Mouse (Mus musculus): ENCODE measurements around the gene Rsbn1. TPM values are rescaled to one million over a fixed set of nuclear protein-coding genes. Genes with fewer than 3 reads are reported as not detected.

Rsbn1 gene
- 17.3 and 18.7 TPM in 2 replicates for polyA plus RNA-seq (2015; fragmentation: Nextera tagmentation; extraction: Ambion mirVana)

- H3K4me3 ChIP-seq (replicated peaks), result peak within 1 kb of the TSS; percentile 87
- H3K9me3 ChIP-seq (replicated peaks), result no peaks in the 10 kb centered on the region
- H3K27me3 ChIP-seq (replicated peaks), result no peaks in the 10 kb centered on the region
- peak within 1 kb of the TSS; percentile 70 for H3K4me2 ChIP-seq
- under 1% methylated on average over 51 of the region's 55 CpGs for WGBS
- H3K9ac ChIP-seq (replicated peaks), result peak within 1 kb of the TSS; percentile 90
- no peaks in the 10 kb centered on the region for H3K36me3 ChIP-seq
- H3K4me1 ChIP-seq, result peaks cover 16% of the 10 kb centered on the region
- H3K27ac ChIP-seq (replicated peaks), result peak within 1 kb of the TSS; percentile 93
- ATAC-seq (ENCODE audit: low FRiP score), result peak; percentile 99
Observed at GRCm38 (mm10) chr3:103914010-103914669, at the start of gene Rsbn1. Gene Rsbn1, plus strand, starts transcription at chr3:103914120.

GRCm38 (mm10) chr3:103864200-103864599 lies 49.7 kb upstream of the Rsbn1 start:
- Histone ChIP-seq H3K27ac (replicated peaks) (no peak overlapping the region), H3K4me2 (no peak overlapping the region), H3K4me3 (replicated peaks) (no peak overlapping the region), H3K9me3 (replicated peaks) (no peaks in the 10 kb centered on the region), H3K9ac (replicated peaks) (no peak overlapping the region), H3K4me1 (no peaks in the 10 kb centered on the region), H3K36me3 (no peaks in the 10 kb centered on the region), H3K27me3 (replicated peaks) (no peaks in the 10 kb centered on the region)
- WGBS, result 91% methylated on average over 6 of the region's 6 CpGs
- ATAC-seq (ENCODE audit: low FRiP score), result no peak

- Histone ChIP-seq H3K4me1 (no peaks in the 10 kb centered on the region), H3K9me3 (replicated peaks) (no peaks in the 10 kb centered on the region), H3K4me3 (replicated peaks) (no peak overlapping the region), H3K9ac (replicated peaks) (no peak overlapping the region), H3K27me3 (replicated peaks) (no peaks in the 10 kb centered on the region), H3K27ac (replicated peaks) (no peak overlapping the region), H3K36me3 (no peaks in the 10 kb centered on the region), H3K4me2 (no peak overlapping the region)
- no peak for ATAC-seq (ENCODE audit: low FRiP score)
- WGBS, result 89% methylated on average over 5 of the region's 5 CpGs
Observed at GRCm38 (mm10) chr3:103867424-103867971, 46.4 kb upstream of the Rsbn1 start.

- 82% methylated on average over 4 of the region's 4 CpGs for WGBS
- H3K36me3 ChIP-seq, result no peaks in the 10 kb centered on the region
- H3K27ac ChIP-seq (replicated peaks), result no peak overlapping the region
- H3K9ac ChIP-seq (replicated peaks), result no peak overlapping the region
- H3K27me3 ChIP-seq (replicated peaks), result no peaks in the 10 kb centered on the region
- ATAC-seq (ENCODE audit: low FRiP score), result no peak
- H3K9me3 ChIP-seq (replicated peaks), result no peaks in the 10 kb centered on the region
- no peak overlapping the region for H3K4me3 ChIP-seq (replicated peaks)
- H3K4me1 ChIP-seq, result no peaks in the 10 kb centered on the region
- no peak overlapping the region for H3K4me2 ChIP-seq
Observed at GRCm38 (mm10) chr3:103868008-103868407, 45.9 kb upstream of the Rsbn1 start.

GRCm38 (mm10) chr3:103872663-103873098 lies 41.2 kb upstream of the Rsbn1 start:
- Histone ChIP-seq H3K4me3 (replicated peaks) (no peak overlapping the region), H3K36me3 (no peaks in the 10 kb centered on the region), H3K9ac (replicated peaks) (no peak overlapping the region), H3K4me2 (no peak overlapping the region), H3K27me3 (replicated peaks) (no peaks in the 10 kb centered on the region), H3K9me3 (replicated peaks) (no peaks in the 10 kb centered on the region), H3K4me1 (no peaks in the 10 kb centered on the region), H3K27ac (replicated peaks) (no peak overlapping the region)
- 66% methylated on average over 3 of the region's 3 CpGs for WGBS
- no peak for ATAC-seq (ENCODE audit: low FRiP score)

GRCm38 (mm10) chr3:103874329-103874728 lies 39.6 kb upstream of the Rsbn1 start:
- H3K27ac ChIP-seq (replicated peaks), result no peak overlapping the region
- no peaks in the 10 kb centered on the region for H3K4me1 ChIP-seq
- 78% methylated on average over 7 of the region's 7 CpGs for WGBS
- H3K36me3 ChIP-seq, result no peaks in the 10 kb centered on the region
- no peak for ATAC-seq (ENCODE audit: low FRiP score)
- H3K27me3 ChIP-seq (replicated peaks), result no peaks in the 10 kb centered on the region
- no peak overlapping the region for H3K4me2 ChIP-seq
- no peak overlapping the region for H3K4me3 ChIP-seq (replicated peaks)
- no peak overlapping the region for H3K9ac ChIP-seq (replicated peaks)
- no peaks in the 10 kb centered on the region for H3K9me3 ChIP-seq (replicated peaks)

GRCm38 (mm10) chr3:103885946-103886345 lies 28.0 kb upstream of the Rsbn1 start:
- no peaks in the 10 kb centered on the region for H3K27me3 ChIP-seq (replicated peaks)
- WGBS, result 69% methylated on average over 11 of the region's 11 CpGs
- H3K27ac ChIP-seq (replicated peaks), result no peak overlapping the region
- H3K4me1 ChIP-seq, result no peaks in the 10 kb centered on the region
- no peaks in the 10 kb centered on the region for H3K9me3 ChIP-seq (replicated peaks)
- H3K4me3 ChIP-seq (replicated peaks), result no peak overlapping the region
- H3K4me2 ChIP-seq, result no peak overlapping the region
- H3K36me3 ChIP-seq, result no peaks in the 10 kb centered on the region
- no peak for ATAC-seq (ENCODE audit: low FRiP score)
- no peak overlapping the region for H3K9ac ChIP-seq (replicated peaks)

DNA sequence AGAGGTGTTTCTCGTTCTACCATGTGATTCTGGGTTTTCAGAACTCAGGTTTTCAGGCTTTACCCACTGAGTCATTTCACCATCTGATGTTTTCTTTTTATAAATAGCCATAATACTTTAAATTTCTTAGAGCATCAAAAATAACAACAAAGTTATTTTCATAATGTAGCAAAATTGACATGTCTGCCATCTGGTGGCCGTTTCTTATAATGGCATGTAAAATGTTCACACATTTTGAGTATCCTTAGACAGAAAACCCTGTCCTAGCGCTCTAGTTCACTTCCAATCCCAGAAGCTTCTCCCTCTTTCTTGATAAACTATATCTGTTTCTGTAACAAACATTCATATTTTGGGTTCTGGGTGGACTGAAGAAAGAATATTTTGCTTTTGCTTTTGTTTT lies 26.3 kb upstream of the Rsbn1 start:
- Histone ChIP-seq H3K9ac (replicated peaks) (no peak overlapping the region), H3K4me3 (replicated peaks) (no peak overlapping the region), H3K27me3 (replicated peaks) (no peaks in the 10 kb centered on the region), H3K27ac (replicated peaks) (no peak overlapping the region), H3K4me1 (no peaks in the 10 kb centered on the region), H3K9me3 (replicated peaks) (no peaks in the 10 kb centered on the region), H3K4me2 (no peak overlapping the region), H3K36me3 (no peaks in the 10 kb centered on the region)
- ATAC-seq (ENCODE audit: low FRiP score), result no peak
- 40% methylated on average over 3 of the region's 3 CpGs for WGBS

DNA sequence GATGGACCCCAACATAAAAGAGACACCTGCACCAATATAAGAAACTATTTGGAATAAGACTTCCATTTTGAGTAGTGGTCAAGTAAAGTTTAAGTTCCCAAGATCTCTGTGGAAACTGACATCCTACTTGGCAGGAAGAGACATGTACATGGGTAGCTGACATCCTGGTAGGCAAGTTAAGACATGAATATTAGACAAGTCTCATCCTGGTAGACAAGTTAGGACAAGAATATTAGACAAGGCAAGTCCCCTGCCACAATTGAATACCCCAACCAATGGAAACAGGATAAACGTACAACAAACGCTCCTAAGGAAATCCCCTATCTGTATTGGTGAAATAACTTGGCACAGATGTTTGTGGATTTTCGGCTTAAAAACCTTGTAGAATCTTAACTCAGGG lies 20.5 kb upstream of the Rsbn1 start:
- ATAC-seq (ENCODE audit: low FRiP score), result no peak
- Histone ChIP-seq H3K27me3 (replicated peaks) (no peaks in the 10 kb centered on the region), H3K27ac (replicated peaks) (no peak overlapping the region), H3K4me2 (no peak overlapping the region), H3K4me3 (replicated peaks) (no peak overlapping the region), H3K36me3 (no peaks in the 10 kb centered on the region), H3K4me1 (no peaks in the 10 kb centered on the region), H3K9ac (replicated peaks) (no peak overlapping the region), H3K9me3 (replicated peaks) (no peaks in the 10 kb centered on the region)
- WGBS, result 91% methylated on average over 3 of the region's 3 CpGs

DNA sequence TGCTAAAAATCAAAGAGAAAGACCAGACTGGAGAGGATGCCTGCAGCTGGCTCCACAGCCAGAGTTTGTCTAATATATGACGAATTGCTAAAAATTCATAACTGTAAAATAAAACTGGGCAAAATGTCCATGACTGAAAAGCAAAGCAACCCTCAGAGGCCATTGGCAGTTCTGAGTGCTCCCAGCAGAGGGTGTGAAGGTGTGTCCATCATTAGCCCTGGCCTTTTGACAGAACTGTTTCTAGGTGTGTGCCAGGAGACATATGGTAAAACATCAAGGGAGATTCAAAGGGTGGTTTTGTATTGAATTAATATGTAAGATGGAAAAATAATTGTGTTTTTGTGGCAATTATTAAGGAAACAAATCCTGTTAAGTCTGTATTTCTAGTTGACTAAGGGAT lies 9.2 kb upstream of the Rsbn1 start:
- no peak for ATAC-seq (ENCODE audit: low FRiP score)
- Histone ChIP-seq H3K36me3 (no peaks in the 10 kb centered on the region), H3K4me2 (no peak overlapping the region), H3K4me1 (no peaks in the 10 kb centered on the region), H3K27me3 (replicated peaks) (no peaks in the 10 kb centered on the region), H3K9ac (replicated peaks) (no peak overlapping the region), H3K4me3 (replicated peaks) (no peak overlapping the region), H3K9me3 (replicated peaks) (no peaks in the 10 kb centered on the region), H3K27ac (replicated peaks) (no peak overlapping the region)
- WGBS, result 91% methylated on average over 1 of the region's 1 CpGs

DNA sequence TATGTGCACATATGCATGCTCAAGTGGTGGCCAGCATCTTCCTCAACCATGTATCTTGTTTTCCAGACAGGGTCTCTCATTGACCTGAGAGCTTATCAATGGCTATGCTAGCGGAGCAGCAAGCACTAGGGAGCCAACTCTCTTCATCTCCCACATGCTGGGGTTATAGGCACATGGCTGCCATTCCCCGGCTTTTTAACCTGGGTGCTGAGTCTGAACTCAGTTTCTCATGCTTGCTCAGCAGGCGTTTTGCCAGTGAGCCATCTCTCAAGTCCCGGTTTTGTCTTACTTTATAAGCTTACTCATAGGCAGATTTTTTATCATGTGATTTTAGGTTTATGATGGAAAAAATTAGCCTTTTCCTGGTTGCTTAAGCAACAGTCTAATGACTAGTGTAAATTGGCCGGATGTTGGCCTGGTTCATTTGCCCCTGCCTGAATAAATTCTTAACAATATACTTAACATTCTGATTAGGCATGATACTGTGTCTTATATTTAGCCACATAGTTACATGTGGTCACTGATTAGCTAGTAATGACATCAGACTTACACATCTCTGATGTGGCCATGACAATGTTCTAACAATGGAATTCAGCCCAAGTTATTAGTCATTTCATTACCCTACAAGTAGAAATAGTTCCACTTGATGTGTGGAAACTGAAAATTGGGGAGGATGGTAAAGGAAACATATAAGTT lies 6.4 kb upstream of the Rsbn1 start:
- ATAC-seq (ENCODE audit: low FRiP score), result no peak
- no peak overlapping the region for H3K9ac ChIP-seq (replicated peaks)
- no peaks in the 10 kb centered on the region for H3K4me1 ChIP-seq
- no peak overlapping the region for H3K27ac ChIP-seq (replicated peaks)
- H3K4me3 ChIP-seq (replicated peaks), result no peak overlapping the region
- H3K4me2 ChIP-seq, result no peak overlapping the region
- H3K27me3 ChIP-seq (replicated peaks), result no peaks in the 10 kb centered on the region
- H3K9me3 ChIP-seq (replicated peaks), result no peaks in the 10 kb centered on the region
- WGBS, result 83% methylated on average over 5 of the region's 5 CpGs
- H3K36me3 ChIP-seq, result no peaks in the 10 kb centered on the region

GRCm38 (mm10) chr3:103908781-103909180 lies 5.1 kb upstream of the Rsbn1 start:
- Histone ChIP-seq H3K9me3 (replicated peaks) (no peaks in the 10 kb centered on the region), H3K27me3 (replicated peaks) (no peaks in the 10 kb centered on the region), H3K4me1 (no peaks in the 10 kb centered on the region), H3K9ac (replicated peaks) (no peak overlapping the region), H3K4me2 (no peak overlapping the region), H3K36me3 (no peaks in the 10 kb centered on the region), H3K4me3 (replicated peaks) (no peak overlapping the region), H3K27ac (replicated peaks) (no peak overlapping the region)
- no peak for ATAC-seq (ENCODE audit: low FRiP score)
- 84% methylated on average over 2 of the region's 2 CpGs for WGBS

All from neural tube, embryonic 15.5 days (tissue).